Mouse (Mus musculus): ENCODE measurements around the gene Rpl10-ps3. TPM values are rescaled to one million over a fixed set of nuclear protein-coding genes. Genes with fewer than 3 reads are reported as not detected.

The Rpl10-ps3 gene
- total RNA-seq (2022) = 100 to 1,000 TPM; 353 to 500 (median 419) TPM

DNA sequence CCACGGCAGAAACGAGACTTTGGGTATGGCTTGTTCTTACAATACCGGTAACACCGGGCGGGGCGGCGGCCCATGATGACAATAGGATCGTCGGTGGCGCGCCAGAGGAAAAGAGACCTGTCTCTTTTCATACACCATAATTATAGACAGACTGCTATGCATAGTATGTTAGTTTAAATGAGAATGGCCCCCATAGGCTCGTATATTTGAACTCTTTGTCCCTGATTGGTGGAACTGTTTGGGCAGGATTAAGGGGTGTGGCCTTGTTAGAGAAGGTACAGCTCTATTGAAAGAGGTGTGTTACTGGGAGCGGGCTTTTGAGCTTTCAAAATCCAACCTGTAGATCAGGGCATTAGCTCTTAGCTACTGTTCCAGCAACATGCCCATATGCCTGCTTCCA lies at the start of gene Rpl10-ps3:
Rpl10-ps3 (minus strand) TSS at position 101 of the 400 bp plus-strand sequence.
- no peak for DNase-seq (ENCODE audit: low spot score in 2 of 2)

DNA sequence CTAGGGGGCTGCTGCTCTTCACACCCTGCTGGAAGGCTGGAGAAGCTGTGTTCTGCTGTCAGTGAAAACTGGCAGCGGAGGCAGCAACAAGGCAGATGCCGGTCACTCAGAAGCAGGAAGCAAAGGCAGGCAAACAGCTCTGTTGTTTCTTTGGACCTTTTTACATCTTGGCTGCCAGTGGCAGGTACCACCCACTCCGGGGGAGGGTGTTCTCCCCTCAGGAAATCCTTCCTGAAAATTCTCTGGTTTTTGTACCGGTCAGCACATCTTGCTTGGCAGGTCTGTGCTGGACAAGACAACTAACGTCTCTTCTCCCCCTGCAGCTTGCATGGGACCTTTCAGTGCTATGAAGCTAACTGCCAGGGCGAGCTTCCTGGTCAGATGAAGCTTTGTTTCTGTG lies 30.8 kb upstream of the Rpl10-ps3 start:
- DNase-seq (ENCODE audit: low spot score in 2 of 2) = no peak

DNA sequence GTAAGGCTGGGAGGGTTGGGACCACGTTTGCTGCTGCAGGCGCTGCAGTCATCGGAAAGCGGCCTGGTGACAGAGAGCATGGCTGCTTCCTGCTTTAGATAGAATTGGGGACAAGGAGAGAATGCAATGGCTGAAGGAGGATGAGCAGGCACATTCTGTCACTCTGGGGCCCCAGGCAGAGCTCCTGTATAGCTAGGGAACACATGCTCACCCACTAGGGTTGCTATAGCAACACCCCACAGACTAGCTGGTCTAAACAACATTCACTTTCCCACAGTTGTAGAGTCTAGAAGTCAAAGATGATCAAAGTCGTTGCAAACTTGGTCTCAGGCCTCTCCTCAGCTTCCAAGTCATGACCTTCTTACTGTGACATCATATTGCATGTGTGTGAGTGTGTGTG lies 29.9 kb upstream of the Rpl10-ps3 start:
- peak; percentile 4 to 65 for DNase-seq (ENCODE audit: low spot score in 2 of 2)

DNA sequence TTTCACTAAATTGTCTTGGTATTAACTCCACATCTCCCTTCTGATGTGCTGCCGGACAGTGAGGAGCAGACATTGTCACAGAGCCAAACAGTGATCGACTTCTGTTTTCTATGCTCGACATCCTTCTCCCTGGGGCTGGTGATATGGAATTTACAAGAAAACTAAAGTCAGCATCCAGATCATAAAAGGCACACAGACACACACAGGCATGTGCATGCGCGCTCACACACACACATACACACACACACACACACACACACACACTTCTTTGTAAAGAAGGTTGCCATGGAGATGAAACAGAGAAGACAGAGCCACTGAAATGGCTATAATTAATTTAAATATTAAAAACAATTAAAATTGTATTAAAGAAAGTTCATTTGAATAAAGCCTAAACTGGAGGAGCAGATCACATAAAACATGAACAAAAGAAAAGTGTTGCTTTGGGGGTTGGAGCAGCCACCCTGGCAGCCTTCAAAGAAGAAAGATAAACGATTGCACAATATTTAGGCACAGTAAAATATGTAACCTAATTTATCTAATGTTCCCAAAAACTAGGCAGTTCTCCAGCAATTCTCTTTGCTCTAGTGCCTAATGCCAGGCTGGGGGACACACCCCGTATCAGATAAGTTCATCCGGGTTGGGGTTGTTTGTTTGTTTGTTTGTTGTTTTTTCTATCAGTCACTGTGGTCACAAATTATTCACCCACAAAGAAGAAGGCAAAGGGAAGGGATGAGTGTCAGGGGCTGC lies 24.0 kb upstream of the Rpl10-ps3 start:
- no peak for DNase-seq (ENCODE audit: low spot score in 2 of 2)

DNA sequence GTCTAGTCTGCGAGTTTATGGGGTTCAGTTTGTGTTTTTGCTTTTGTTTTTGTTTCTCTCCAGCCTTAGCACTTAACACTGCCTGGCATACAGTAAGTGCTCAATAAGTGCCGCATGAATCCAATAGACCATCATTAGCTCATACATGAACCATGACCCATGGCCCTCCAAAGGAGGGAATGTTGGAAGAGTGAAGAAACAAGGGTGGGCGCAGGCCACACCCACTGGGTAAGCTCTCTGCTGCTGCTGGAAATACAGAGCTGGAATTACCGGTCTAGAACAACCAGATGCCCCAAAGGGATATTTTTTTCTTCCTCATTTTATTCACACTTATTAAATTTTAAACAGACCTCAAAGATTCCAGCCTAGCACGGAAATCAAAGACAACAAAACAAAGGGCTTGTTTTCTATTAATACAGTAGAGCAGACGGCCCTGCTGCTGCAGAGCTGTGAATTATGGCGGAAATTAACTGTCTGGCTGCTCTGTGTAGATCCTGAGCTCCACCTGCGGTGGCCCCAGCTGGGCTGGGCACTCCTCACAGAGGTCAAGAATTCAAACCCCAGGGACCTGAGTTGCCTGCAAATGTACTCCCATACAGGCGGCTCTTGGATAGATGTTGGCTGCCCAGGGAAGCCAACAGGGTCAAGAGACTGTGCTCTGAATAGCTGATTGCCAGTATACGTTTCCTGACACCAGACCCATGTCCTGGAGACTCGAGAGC lies 20.5 kb upstream of the Rpl10-ps3 start:
- DNase-seq (ENCODE audit: low spot score in 2 of 2) = no peak

DNA sequence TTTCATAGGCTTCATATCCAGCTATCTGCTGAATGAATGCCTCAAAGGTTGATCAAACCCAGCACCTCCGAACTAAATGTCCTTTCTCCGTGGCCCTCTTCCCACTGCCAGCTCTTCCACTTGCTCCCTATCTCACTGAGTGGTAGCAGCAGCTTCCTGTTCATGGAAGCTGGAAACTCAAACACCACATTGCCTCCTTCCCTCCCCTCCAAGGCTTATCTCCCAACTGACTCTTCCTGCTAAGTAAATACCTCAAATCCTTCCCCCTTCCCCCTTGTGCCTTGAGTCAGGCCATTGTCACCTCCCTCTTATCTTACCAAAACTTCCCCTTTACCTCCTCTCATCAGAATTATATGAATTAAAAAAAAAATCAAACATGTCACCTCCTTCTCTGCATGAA lies 19.2 kb upstream of the Rpl10-ps3 start:
- DNase-seq (ENCODE audit: low spot score in 2 of 2) = no peak

DNA sequence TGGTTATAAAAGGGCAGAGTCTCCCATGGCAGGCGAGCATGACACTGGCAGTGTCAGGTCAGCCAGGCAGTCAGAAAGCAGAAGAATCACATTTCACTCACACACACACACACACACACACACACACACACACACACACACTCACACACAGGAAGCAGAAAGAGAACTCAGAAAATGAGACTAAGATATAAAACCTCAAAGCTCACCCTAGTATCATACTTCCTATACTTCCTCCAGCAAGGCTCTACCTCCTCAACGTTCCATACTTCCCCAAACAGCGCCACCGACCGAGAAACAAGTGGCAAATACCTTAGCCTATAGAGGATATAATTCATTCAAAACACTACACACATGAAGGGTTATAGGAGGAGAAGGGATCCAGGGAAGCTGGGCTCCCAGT lies 18.5 kb upstream of the Rpl10-ps3 start:
- DNase-seq (ENCODE audit: low spot score in 2 of 2) = no peak

DNA sequence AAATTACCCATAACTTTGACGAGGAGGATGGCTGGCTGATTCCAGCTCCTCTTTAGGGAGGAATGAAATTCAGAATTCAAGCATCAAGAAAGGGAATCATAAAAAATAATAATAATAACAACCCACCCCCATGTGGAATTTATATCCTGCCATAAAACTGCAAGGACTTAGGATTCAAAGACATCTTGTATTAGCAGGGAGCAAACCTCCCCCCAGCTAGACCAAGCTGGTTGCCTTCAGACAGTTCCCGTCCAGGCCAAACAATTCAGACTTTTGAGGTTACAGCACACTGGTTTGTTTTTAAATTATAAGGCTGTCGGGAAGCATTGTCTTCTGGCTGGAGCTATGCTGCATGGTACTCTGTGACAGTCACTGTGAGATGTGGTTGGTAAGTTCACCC lies 17.8 kb upstream of the Rpl10-ps3 start:
- DNase-seq (ENCODE audit: low spot score in 2 of 2) = no peak

DNA sequence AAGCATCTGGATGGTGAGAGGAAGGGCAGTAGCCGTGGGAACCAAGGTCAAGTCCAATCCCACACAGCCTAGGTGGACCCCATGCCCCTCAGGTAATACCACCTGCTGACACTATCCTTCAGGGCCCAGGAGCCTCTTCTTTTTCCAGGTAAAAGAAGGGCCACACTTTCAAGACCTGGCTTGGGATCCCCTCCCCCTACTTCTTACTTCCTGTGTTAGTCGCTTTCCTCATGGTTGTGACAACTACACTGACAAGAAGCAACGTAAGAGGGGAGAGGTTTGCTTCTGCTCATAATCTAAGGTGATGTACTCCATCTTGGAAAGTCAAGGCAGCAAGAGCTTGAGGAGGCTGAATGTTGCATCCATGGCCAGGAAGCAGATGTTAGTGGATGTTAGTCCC lies 15.6 kb upstream of the Rpl10-ps3 start:
- no peak for DNase-seq (ENCODE audit: low spot score in 2 of 2)

DNA sequence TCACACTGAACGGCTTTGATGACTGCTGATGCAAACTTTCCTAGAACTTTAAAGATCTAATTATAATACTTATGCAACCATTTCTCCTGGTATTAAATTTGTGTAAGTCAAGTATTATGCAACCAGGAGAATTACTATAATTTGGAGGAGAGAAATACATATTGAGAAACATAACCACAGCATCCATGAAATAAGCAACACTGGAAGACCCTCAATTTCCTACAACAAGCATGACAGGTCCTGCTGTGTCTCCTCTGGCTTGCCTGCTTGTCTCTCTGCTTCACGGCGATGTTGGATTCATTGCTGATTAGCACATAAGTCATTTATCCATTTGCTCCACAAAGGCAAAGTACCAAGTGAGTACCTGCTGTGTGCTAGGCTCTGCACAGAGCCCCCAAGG lies 12.6 kb upstream of the Rpl10-ps3 start:
- DNase-seq (ENCODE audit: low spot score in 2 of 2) = no peak

DNA sequence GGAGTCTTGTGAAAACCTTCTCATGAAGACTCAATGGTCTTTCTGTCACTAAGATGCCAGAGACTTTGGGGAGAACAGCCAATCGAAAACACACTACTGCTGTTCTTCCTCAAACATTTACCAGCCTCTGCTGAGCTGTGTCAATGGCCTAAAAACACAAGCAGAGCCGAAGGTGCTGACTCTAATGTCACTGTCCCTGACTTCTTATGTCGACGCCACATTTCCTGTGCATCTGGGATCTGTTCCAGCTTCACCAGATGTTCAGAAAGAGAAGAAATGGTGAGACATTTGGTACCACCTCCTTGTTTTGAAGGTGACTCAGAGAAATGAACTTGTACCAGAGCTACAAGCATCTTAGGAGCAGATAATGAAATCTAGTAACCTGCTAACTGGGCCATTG lies 7.0 kb upstream of the Rpl10-ps3 start:
- no peak for DNase-seq (ENCODE audit: low spot score in 2 of 2)

DNA sequence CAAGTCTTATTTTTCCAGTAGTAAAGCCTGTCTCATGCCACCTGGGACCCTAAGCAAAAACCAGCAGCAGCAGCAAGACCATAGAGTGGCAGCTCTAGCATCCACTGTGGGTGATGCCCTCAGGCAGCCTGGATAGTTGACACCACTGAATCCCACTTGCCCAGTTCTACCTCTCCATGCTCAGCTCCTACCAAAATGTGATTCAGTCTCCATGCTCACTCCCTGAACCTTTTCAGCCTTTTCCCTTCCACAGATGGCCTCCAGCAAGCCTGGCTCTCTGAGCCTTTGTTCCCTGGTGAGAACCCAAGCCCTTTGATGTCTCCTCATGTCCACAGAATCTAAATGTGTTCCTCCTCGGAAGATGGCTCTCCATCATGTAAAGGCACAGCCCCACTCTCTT lies 5.8 kb upstream of the Rpl10-ps3 start:
- no peak for DNase-seq (ENCODE audit: low spot score in 2 of 2)

DNA sequence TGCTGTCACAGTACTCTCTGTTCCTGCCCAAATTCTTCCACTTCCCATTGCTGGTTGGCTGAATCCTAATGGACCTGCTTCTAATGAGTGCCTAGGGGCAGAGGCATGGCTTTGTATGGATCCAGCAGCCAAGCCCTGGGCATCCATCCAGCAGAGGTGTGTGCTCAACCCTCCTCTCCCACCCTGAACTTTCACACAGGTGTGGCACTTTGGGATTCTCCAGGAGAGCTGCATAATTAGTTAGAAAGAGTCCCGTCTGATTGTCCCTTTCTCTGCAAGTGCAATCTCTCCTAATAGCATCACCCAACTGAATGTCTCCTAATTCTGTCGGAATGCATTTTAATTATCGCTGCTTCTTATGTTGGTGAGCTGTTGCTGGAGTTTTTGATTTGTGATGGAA lies 4.4 kb upstream of the Rpl10-ps3 start:
- DNase-seq (ENCODE audit: low spot score in 2 of 2) = no peak

DNA sequence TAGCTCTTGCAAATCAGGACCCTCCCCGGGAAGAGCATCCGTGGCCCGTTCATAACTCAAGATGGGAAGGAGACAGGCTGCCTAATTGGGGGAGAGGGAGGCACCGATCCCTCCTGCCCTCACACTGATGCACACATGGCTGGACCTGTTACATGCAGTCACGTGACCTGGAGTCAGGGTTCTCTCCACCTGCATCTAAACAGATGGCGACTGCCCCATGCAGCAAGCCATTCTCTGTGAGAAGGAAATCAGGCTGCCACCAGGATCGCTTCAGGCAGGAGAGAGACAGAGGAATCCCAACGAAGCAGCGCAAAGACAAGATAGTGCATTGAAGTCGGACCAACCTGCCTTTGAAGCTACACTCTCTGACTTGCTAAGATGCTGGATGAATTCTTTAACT lies 3.5 kb upstream of the Rpl10-ps3 start:
- no peak for DNase-seq (ENCODE audit: low spot score in 2 of 2)

DNA sequence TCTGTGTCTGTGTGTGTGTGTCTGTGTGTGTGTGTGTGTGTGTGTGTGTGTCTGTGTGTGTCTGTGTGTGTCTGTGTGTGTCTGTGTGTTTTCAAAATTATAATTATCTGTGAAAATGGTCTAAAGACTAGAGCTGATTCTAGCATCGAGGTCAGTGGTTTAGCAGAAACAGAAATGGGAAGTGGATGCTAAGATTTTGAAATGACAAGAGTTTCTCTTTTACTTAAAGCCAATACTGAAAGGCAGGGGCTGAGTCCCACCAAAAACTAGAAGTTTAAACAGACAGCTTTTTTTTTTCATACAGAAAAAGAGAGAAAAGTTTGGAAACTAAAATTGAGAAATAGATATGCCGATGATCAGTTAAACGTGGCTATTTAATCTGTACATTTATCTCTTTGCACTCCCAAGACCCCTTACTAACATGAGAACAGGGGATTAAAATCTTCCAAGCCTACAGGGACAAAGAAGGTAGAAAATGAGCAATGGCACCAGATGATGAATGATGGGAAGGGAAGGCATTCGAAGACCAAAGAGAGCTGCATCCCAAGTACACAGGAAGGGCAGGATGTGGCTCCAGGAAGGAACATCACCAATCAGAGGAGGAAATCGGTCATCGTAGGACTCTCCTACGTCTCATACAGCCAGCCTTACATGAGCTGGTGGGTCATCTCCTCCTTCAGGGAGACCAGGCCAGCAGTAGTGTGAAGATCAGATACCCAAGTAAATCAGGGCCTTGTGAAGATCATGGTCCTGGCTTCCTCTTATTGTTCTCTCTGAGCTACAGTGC lies 9.0 kb downstream of the Rpl10-ps3 start:
- no peak for DNase-seq (ENCODE audit: low spot score in 2 of 2)

DNA sequence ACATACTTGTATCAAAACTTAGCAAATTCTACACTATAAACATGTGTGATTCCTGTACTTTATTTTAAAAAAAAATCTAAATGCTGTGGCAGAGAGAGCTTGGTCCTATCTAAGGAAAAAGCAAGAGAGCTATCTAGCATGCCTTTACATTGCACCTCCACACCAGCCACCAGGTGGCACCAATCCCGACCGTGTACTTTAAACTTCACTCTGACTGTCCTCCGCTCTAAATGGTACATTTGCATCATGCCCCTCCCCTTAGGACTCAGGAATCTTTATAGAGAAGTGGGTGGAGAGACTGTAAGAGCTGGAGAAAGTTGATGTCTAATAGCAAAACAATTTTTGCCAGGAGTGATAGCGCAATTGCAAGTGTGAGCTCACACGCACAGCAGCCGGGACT lies 11.4 kb downstream of the Rpl10-ps3 start:
- peak in 1 of 2 experiments; percentile 27 for DNase-seq (ENCODE audit: low spot score in 2 of 2)

DNA sequence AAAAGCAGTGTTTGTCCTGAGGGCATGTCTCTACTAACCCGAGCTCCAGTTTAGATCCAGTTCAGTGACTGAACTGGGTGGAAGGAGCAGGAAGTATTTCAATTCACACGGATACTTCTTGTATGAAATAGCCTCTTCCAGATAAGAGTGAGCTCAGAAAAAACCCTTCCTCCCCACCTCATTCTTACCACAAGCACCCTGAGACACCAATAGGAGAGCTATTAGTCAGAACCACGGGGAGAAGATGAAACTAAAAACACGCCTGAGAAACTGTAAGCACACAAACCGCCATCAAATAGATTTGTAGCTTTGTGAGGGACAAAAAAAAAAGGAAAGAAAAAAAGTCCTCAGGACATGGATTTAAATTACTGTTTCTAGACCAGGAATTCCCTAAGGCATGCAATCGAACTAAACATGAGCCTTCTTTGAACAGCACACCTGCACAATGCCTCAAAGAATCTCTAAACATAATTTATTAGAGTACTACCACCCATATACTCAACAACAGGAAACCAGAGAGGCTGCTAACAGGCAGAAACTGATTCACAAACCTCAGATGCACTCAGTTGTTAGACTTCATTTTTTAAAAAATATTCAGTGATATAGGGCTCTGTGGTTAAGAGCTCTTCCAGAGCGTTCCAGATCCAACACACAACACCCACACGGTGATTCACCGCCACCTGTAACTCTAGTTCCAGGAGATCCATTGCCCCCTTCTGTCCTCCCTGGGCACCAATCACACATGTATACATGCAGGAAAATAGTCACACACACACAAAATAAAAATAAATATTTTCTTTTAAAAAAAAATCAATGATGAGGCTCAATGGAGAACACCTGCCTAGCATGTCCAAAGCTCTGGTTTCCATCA lies 20.2 kb downstream of the Rpl10-ps3 start:
- peak in 1 of 2 experiments; percentile 12 for DNase-seq (ENCODE audit: low spot score in 2 of 2)

DNA sequence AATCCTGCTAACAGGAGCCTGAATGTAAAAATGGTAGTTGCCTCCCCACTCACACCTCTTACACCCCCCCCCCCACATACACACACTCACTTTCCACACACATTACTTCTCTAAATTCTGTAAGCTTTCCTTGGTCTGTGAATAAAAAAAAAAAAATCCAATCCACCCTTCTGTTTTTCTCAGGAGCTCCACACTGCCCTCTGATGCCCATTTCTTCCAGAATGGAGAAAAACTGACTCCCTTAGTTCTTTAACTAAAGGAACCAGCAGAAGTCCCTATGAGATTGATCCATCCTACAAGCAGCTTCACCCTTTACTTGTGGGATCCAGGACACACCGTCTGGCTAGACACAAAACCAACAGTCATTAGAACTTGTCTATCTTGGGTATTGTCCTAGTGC lies 24.0 kb downstream of the Rpl10-ps3 start:
- no peak for DNase-seq (ENCODE audit: low spot score in 2 of 2)

DNA sequence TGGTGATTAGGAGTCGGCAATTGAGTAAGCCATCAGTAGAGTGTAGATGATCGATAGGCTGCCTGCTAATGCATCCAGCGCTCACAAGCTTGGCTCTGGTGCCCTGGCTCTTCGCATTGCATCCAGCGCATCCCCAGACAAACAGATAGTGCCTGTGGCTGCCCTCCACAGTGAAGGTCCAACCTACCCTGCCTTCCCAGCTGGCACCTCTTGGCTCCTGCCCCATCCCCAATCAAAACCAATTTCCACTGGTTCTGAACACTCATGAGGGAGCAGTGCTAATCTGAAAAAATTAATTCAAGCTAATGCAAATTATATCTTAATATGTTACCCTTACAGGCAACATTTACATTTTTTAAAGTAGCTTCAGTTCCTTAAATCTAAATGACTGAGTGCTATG lies 25.3 kb downstream of the Rpl10-ps3 start:
- DNase-seq (ENCODE audit: low spot score in 2 of 2) = no peak

DNA sequence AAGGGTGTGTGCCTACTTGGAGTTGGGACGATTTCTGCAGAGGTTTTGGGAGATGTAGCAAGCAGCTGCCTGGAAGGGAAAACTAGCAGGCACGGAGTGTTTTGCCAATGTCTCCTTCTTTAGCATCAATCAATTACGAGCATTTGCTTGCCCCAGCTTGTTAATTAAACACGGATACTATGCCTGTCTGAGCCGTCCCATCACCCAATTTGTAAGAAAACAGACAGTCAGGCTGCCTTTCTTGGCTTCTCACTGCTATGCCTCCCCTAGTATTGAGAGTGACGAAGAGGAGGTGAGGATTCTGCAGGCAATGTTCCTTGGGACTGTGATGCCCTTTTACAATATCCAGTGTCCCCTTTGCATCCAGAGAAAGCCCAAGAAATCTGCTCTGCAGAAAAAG lies 27.5 kb downstream of the Rpl10-ps3 start:
- no peak for DNase-seq (ENCODE audit: low spot score in 2 of 2)

DNA sequence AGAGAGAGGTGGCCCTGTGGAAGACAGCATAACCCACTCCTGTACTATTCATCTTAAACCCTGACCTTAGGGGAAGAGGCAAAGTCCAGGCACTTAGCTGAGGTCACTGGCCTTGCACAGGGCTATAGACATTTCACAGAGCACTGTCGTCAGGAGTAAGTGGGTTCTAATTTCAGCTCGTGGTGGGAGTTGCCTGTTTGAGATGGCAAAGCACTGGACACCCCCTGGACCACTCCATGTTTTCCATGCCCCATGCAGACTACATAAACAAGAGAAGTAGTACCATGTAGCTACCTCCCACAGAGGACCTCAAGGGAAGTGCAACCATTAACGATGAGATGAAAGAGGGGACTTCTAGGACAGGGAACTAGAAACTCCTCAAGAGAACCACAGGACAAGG lies 29.1 kb downstream of the Rpl10-ps3 start:
- no peak for DNase-seq (ENCODE audit: low spot score in 2 of 2)

Data from left cerebral cortex, adult 8-10 months (tissue).